Mouse (Mus musculus): ENCODE data around the gene Nat8l.

Gene Nat8l

GRCm38 (mm10) chr5:34002636-34003035 lies 6.9 kb downstream of the Nat8l start:
- in situ Hi-C loops (cut with MboI; ENCODE audit: low sequenced_read_pairs): no loop called here

DNA sequence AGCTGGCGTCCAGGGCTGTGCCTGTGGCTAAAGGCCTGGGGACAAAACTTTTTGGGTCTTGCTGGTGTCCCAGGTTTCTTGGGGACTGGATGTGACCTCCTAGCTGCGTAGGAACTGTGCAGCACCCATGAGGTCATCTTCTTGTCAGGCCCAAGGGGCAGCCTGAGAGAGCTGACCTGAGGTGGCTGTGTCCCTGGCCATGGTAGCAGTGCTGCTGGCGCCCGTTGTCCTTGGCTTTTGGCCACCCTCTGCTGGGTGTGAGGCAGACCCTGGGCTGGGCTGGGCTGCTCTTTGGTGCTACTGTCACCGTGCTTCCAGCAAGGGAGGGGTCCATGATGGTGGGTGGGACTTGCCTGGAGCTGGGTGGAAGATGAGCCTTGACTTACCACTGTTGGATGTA lies 8.8 kb downstream of the Nat8l start:
- in situ Hi-C loops (cut with MboI; ENCODE audit: low sequenced_read_pairs): no loop called here

- in situ Hi-C loops (cut with MboI; ENCODE audit: low sequenced_read_pairs): no loop called here
Observed at GRCm38 (mm10) chr5:34006832-34007231, 11.0 kb downstream of the Nat8l start.

DNA sequence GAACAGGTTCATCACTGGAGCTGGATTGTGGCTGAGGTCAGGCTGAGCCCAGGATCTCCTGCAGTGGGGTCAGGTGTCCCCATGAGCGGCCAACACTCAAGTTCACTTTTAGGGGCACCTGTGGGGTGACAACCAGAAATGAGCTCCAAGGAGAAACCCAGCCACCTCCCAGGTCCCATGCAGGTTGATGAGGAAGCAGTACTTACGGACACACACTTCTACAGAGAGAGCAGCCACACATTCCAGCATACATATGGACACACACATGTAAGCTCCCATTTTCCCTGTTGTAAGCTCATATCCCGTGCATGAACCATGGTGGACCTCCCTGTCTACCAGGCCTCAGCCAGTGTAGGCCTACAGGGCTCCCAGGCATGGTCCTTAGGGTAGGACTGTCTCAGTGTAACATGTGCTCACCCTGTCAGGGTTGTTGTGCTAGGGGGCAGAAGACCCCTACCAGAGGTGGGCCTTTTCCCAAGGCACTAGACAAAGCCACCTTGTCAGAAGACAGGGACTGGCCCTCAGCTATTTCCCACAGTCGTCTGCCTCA lies 11.7 kb downstream of the Nat8l start:
- in situ Hi-C loops (cut with MboI; ENCODE audit: low sequenced_read_pairs): no loop called here

- in situ Hi-C loops (cut with MboI; ENCODE audit: low sequenced_read_pairs): no loop called here
Observed at GRCm38 (mm10) chr5:34014652-34015051, 18.9 kb downstream of the Nat8l start.

DNA sequence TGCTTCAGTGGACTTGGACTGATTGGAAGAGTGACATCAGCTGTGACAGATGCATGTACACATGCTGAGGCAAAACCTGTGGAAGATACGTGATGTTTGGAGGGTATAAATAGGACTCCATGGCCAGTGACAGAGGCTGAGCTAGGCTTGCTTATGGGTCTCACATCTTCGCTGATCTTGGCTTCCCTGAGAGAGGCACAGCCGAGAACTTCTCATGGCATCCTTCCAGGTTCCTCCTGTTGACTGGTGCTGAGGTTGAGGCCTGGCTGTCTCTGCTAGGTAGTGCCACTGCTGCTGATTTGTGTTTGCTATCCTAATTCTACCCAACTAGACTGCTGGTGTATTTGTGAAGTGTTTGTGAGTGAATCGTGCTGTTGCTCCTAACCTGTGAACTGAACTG lies 23.2 kb downstream of the Nat8l start:
- in situ Hi-C loops (cut with MboI; ENCODE audit: low sequenced_read_pairs): no loop called here

DNA sequence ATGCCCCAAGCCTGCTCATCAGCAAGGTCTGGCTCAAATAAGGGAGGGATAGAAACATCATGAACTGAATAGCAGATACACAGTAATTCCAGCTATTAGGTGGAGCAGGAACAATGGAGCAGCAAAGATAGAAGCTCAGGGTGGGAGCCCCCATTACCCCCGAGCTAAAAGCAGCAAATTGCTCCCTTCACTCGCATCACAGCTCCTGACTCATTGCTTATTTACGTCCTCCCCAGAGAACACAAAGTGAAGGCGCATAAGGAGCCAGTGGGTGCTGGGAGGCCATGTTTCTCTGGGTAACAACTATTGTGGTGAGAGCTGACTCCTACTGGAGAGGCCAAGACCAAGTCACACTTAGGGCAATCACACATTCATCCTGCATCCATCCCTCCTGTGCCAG lies 34.3 kb downstream of the Nat8l start:
- in situ Hi-C loops (cut with MboI; ENCODE audit: low sequenced_read_pairs): no loop called here

GRCm38 (mm10) chr5:34031022-34031421 lies 35.2 kb downstream of the Nat8l start:
- in situ Hi-C loops (cut with MboI; ENCODE audit: low sequenced_read_pairs): no loop called here

- in situ Hi-C loops (cut with MboI; ENCODE audit: low sequenced_read_pairs): no loop called here
Observed at GRCm38 (mm10) chr5:34032520-34032919, 36.7 kb downstream of the Nat8l start.

All from CH12F3 (cell line).